Mouse (Mus musculus) small intestine, adult 2 months (tissue): Measurements from ENCODE around the gene Thap11.

Experiments
- CTCF ChIP-seq: fragments of 200-500 bp; IDR thresholded peaks from 2 replicates; pipeline ENCODE4 v1.5.1; 2012; ENCODE audit warnings: low read depth, mild to moderate bottlenecking, control low read depth, inconsistent platforms, low read length, moderate library complexity, mixed read lengths; ENCODE audit not compliant: insufficient replicate concordance, insufficient read length; ENCODE audit errors: extremely low read depth
- POLR2A ChIP-seq: fragments of 200-500 bp; IDR thresholded peaks from 2 replicates; pipeline ENCODE4 v1.6.1; 2012; ENCODE audit warnings: low read depth, mild to moderate bottlenecking, control low read depth, inconsistent platforms, low read length, moderate library complexity

DNA sequence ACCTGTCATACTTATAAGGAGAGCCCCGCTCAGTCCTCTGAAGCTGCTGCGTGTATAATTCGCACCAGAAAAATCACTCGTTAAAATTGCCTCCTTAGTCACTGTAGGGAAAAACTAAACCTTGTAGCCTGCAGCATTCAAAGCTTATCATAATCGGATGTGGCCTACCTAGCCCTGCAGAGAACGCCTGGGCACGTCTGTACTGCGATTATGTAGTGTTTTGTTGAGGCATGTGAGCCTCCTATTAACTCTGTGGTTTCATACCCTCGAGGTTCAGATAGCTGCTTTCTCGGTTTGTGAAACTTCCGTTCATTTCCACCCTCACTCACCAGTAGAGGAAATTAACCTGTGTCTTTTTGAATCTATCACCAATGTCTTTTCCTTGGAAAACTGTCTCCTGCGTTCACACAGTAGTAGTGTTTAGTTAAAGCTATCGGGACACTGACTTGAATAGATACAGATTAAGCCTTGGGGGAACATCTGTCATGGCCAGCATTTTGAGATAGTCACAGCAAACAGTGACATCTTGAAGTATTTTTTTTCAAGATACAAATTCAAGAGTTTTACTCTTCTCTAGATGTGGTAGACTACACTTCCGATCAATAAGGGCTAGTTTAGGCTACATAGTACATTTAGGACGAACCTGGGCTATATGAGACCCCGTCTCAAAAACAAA lies 46.1 kb downstream of the Thap11 start:
- no peak for TF ChIP-seq CTCF
- no peak for TF ChIP-seq POLR2A
